Mouse (Mus musculus): ENCODE data around the gene Rnf223.

GRCm38 (mm10) chr4:156099427-156099826, 30.9 kb upstream of the Rnf223 start:
- TF ChIP-seq CTCF (conservative IDR thresholded peaks at IDR 0.05; ENCODE audit: insufficient read depth, insufficient read length, low read depth, low read length) (no peak), POLR2A (IDR thresholded peaks at IDR 0.05; ENCODE audit: low read depth, low read length) (no peak)
